Mouse (Mus musculus): ENCODE data around the gene Per1. TPM values are rescaled to one million over a fixed set of nuclear protein-coding genes. Genes with fewer than 3 reads are reported as not detected.
A peak's percentile ranks its signal among the peaks of the same experiment; 100 is the strongest.

The Per1 gene
- polyA plus RNA-seq, 2 experiments = 19.3 to 22.5 TPM

DNA sequence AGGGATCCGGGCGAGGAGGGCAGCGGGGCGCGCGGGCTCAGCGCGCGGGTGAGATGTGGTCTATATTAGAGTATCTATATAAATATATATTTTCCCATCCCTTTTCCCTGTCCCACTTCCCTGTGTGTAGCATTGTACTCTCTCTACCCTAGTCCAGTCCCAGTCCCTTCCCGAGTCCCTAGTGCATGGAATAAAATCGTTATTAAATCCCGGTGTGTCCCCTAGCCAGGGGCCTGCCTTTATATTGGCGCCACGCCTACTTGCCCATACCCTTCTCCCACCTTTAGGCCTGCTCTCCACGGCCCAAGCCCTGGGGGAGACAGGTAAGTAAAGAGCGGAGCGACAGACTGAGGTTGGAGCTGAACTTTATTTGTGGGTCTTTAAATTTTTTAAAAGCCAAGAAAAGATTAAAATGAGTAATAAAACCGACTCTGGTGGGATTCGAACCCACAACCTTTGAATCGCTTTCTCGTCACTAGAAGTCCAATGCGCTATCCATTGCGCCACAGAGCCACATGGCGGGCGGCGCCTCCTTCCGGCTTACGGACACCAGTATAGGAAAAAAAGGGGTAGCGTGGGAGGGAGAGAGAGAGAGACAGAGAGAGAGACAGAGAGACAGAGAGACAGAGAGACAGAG is 28.2 kb downstream of the Per1 start:
- Histone ChIP-seq H3K4me3 (replicated peaks; ENCODE audit: low read length) (peak overlapping the region; percentile 74), H3K36me3 (ENCODE audit: control insufficient read depth, insufficient read depth, low read length) (no peaks in the 10 kb centered on the region), H3K27me3 (ENCODE audit: control insufficient read depth, insufficient read depth, low read length) (no peaks in the 10 kb centered on the region), H3K4me1 (ENCODE audit: control insufficient read depth, insufficient read depth, low read length) (peaks cover 26% of the 10 kb centered on the region), H3K27ac (replicated peaks; ENCODE audit: low read depth, low read length) (peak overlapping the region; percentile 81), H3K9me3 (ENCODE audit: control insufficient read depth, low read length) (no peaks in the 10 kb centered on the region), H3K9ac (ENCODE audit: low read depth, low read length, severe bottlenecking) (peak overlapping the region; percentile 65), H3K4me2 (replicated peaks; ENCODE audit: low read depth, low read length, severe bottlenecking) (peak overlapping the region; percentile 90)
- DNase-seq (ENCODE audit: low spot score) (peak; percentile 93), ATAC-seq (ENCODE audit: low FRiP score, low read depth) (no peak)
- no peak for TF ChIP-seq POLR2A (IDR thresholded peaks at IDR 0.05; ENCODE audit: borderline replicate concordance, extremely low read depth, insufficient read depth, insufficient read length)
- under 1% methylated on average over 29 of the region's 29 CpGs for WGBS

DNA sequence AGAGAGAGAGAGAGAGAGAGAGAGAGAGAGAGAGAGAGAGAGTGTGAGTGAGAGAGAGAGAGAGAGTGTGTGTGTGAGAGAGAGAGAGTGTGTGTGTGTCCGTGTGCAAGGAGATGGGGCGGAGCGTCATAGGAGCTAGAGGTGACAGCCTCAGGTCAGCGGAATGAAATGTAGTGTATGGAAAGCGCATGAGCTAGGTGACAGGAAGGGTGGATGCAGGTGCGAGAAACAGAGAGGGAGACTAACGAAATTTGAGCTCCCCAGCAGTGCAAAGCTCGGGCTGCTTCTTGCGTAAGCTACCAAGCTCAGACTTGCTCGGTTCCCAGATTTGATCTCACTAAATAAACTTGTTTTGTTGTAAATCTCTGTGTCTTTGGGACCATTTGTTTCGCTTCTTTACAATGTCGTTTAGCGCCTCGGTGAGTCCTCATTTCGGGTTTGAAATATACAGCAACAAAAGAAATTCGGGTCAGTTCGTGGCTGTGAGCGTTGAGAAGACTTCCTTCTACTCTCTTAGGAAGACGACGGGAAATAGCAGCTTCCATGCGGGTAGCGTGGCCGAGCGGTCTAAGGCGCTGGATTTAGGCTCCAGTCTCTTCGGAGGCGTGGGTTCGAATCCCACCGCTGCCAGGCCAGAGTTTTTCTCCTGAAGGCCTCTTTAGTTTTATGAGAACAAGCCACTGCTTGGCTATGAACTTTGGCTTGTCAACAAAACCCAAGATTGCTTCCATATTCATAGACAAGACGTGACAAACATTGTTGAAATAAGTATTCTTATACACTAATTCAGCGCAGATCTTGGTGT is 28.9 kb downstream of the Per1 start:
- TF ChIP-seq POLR2A (IDR thresholded peaks at IDR 0.05; ENCODE audit: borderline replicate concordance, extremely low read depth, insufficient read depth, insufficient read length) = no peak
- no peaks in the 10 kb centered on the region for H3K9me3 ChIP-seq (ENCODE audit: control insufficient read depth, low read length)
- H3K36me3 ChIP-seq (ENCODE audit: control insufficient read depth, insufficient read depth, low read length) = no peaks in the 10 kb centered on the region
- under 1% methylated on average over 31 of the region's 31 CpGs for WGBS
- peak overlapping the region; percentile 65 for H3K27ac ChIP-seq (replicated peaks; ENCODE audit: low read depth, low read length)
- DNase-seq (ENCODE audit: low spot score) (peak; percentile 95), ATAC-seq (ENCODE audit: low FRiP score, low read depth) (peak; percentile 77)
- H3K4me3 ChIP-seq (replicated peaks; ENCODE audit: low read length) = peak overlapping the region; percentile 74
- peak overlapping the region; percentile 32; the same call in 1 of the 2 replicates for H3K9ac ChIP-seq (ENCODE audit: low read depth, low read length, severe bottlenecking)
- peaks cover 25% of the 10 kb centered on the region for H3K4me1 ChIP-seq (ENCODE audit: control insufficient read depth, insufficient read depth, low read length)
- no peaks in the 10 kb centered on the region for H3K27me3 ChIP-seq (ENCODE audit: control insufficient read depth, insufficient read depth, low read length)
- peak overlapping the region; percentile 90 for H3K4me2 ChIP-seq (replicated peaks; ENCODE audit: low read depth, low read length, severe bottlenecking)

DNA sequence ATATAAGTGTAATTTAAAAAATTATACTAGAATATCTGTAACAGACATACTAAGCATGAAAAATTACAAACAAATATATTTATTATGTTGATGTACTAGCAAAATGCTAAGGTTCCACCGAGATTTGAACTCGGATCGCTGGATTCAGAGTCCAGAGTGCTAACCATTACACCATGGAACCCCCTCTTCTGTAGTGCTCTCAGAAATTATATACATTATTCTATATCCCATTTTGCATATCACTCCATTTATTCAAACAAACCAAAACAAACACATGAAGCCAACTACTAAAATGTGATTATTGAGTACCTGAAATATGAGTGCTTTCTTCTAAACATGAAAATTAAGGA is 29.5 kb downstream of the Per1 start:
- no peak for TF ChIP-seq POLR2A (IDR thresholded peaks at IDR 0.05; ENCODE audit: borderline replicate concordance, extremely low read depth, insufficient read depth, insufficient read length)
- H3K4me2 ChIP-seq (replicated peaks; ENCODE audit: low read depth, low read length, severe bottlenecking) = peak overlapping the region; percentile 90
- DNase-seq (ENCODE audit: low spot score) = peak; percentile 91
- H3K4me1 ChIP-seq (ENCODE audit: control insufficient read depth, insufficient read depth, low read length) = peaks cover 20% of the 10 kb centered on the region
- no peak overlapping the region for H3K27ac ChIP-seq (replicated peaks; ENCODE audit: low read depth, low read length)
- no peaks in the 10 kb centered on the region for H3K9me3 ChIP-seq (ENCODE audit: control insufficient read depth, low read length)
- H3K4me3 ChIP-seq (replicated peaks; ENCODE audit: low read length) = peak overlapping the region; percentile 74
- ATAC-seq (ENCODE audit: low FRiP score, low read depth) = peak; percentile 76
- no peak overlapping the region for H3K9ac ChIP-seq (ENCODE audit: low read depth, low read length, severe bottlenecking)
- WGBS = 0% methylated on average over 3 of the region's 3 CpGs
- H3K27me3 ChIP-seq (ENCODE audit: control insufficient read depth, insufficient read depth, low read length) = no peaks in the 10 kb centered on the region
- H3K36me3 ChIP-seq (ENCODE audit: control insufficient read depth, insufficient read depth, low read length) = no peaks in the 10 kb centered on the region

DNA sequence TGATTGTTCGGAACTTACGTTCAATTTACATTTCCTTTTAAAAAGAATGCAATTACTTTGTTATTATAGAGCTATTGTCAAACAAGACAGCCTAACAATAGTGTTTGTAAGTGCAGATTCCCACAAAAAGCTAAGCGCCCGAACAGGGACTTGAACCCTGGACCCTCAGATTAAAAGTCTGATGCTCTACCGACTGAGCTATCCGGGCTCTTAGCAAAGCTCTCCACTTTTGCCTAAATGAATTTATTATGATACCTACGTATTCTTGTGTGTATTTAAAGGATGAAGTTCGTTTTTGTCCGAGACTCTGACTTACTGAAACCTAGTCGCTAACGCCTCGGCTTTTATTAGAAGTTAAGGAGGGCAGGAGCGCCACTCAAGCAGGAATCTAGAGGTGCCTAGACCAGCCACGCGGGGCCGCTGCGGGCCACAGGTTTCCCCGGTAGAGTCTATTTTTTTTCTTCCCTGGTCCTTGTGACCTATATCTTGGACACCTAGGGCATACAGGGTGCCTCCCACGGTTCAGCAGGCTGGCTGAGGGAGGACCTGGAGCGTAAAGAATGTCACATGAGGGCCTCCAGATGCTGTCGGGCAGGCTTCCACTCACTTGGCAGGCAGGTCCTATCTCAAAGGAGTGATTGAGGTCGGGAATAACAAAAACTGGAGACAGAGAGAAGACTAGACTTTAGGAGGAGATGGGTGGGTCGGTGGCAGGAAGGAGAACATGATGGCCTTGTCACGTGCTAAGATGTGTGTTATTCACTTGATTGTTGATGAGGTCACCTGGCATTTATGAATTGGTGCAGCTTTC is 30.2 kb downstream of the Per1 start:
- peak; percentile 53 for ATAC-seq (ENCODE audit: low FRiP score, low read depth)
- H3K4me3 ChIP-seq (replicated peaks; ENCODE audit: low read length) = peak overlapping the region; percentile 57
- H3K4me2 ChIP-seq (replicated peaks; ENCODE audit: low read depth, low read length, severe bottlenecking) = peak overlapping the region; percentile 80
- peak overlapping the region; percentile 57 for H3K9ac ChIP-seq (ENCODE audit: low read depth, low read length, severe bottlenecking)
- peak overlapping the region; percentile 63; the same call in 1 of the 2 replicates for H3K27ac ChIP-seq (replicated peaks; ENCODE audit: low read depth, low read length)
- peaks cover 15% of the 10 kb centered on the region for H3K4me1 ChIP-seq (ENCODE audit: control insufficient read depth, insufficient read depth, low read length)
- TF ChIP-seq POLR2A (IDR thresholded peaks at IDR 0.05; ENCODE audit: borderline replicate concordance, extremely low read depth, insufficient read depth, insufficient read length) = no peak
- DNase-seq (ENCODE audit: low spot score) = peak; percentile 95
- H3K9me3 ChIP-seq (ENCODE audit: control insufficient read depth, low read length) = no peaks in the 10 kb centered on the region
- H3K36me3 ChIP-seq (ENCODE audit: control insufficient read depth, insufficient read depth, low read length) = no peaks in the 10 kb centered on the region
- no peaks in the 10 kb centered on the region for H3K27me3 ChIP-seq (ENCODE audit: control insufficient read depth, insufficient read depth, low read length)
- WGBS = under 1% methylated on average over 24 of the region's 24 CpGs

DNA sequence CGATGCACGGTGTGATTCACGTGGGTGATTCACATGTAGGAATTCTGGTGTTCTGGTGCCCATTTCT is 30.7 kb downstream of the Per1 start, which contains the start of gene Aloxe3:
TSS of gene Aloxe3 (plus strand) at position 45 of the 67 bp plus-strand sequence.
- Histone ChIP-seq H3K27me3 (ENCODE audit: control insufficient read depth, insufficient read depth, low read length) (no peaks in the 10 kb centered on the region), H3K36me3 (ENCODE audit: control insufficient read depth, insufficient read depth, low read length) (no peaks in the 10 kb centered on the region), H3K4me1 (ENCODE audit: control insufficient read depth, insufficient read depth, low read length) (peaks cover 11% of the 10 kb centered on the region), H3K4me3 (replicated peaks; ENCODE audit: low read length) (peak within 1 kb of the TSS; percentile 57), H3K9ac (ENCODE audit: low read depth, low read length, severe bottlenecking) (peak within 1 kb of the TSS; percentile 57), H3K9me3 (ENCODE audit: control insufficient read depth, low read length) (no peaks in the 10 kb centered on the region), H3K27ac (replicated peaks; ENCODE audit: low read depth, low read length) (peak within 1 kb of the TSS; percentile 63; the same call in 1 of the 2 replicates), H3K4me2 (replicated peaks; ENCODE audit: low read depth, low read length, severe bottlenecking) (peak within 1 kb of the TSS; percentile 80)
- ATAC-seq (ENCODE audit: low FRiP score, low read depth) = no peak
- WGBS = 2% methylated on average over 3 of the region's 3 CpGs
- no peak for TF ChIP-seq POLR2A (IDR thresholded peaks at IDR 0.05; ENCODE audit: borderline replicate concordance, extremely low read depth, insufficient read depth, insufficient read length)
- no peak for DNase-seq (ENCODE audit: low spot score)

Measured in limb, embryonic 14.5 days (tissue).